Mouse (Mus musculus) midbrain, embryonic 15.5 days (tissue): Measurements from ENCODE around the gene Fcho2. TPM values are rescaled to one million over a fixed set of nuclear protein-coding genes. Genes with fewer than 3 reads are reported as not detected.

ENCODE experiments used
- ATAC-seq: fragments of 200-750 bp; cut with Nextera tagmentation; replicated peaks from 2 replicates; pipeline ENCODE4 v1.8.0; 2017; ENCODE audit warnings: moderate TSS enrichment
- H3K27ac ChIP-seq: fragments of 300-500 bp; sonication (generic); 2 replicates; pipeline ENCODE4 v1.5.1; 2015; ENCODE audit warnings: mild to moderate bottlenecking, inconsistent platforms
- H3K27me3 ChIP-seq: fragments of 300-500 bp; sonication (generic); replicated peaks from 2 replicates; pipeline ENCODE4 v1.6.1; 2015; ENCODE audit warnings: inconsistent platforms
- H3K36me3 ChIP-seq: fragments of 300-500 bp; sonication (generic); replicated peaks from 2 replicates; pipeline ENCODE4 v1.6.1; 2015; ENCODE audit warnings: inconsistent platforms
- H3K4me1 ChIP-seq: fragments of 300-500 bp; sonication (generic); 2 replicates; pipeline ENCODE4 v1.6.1; 2015; ENCODE audit warnings: inconsistent platforms
- H3K4me2 ChIP-seq: fragments of 300-500 bp; sonication (generic); 2 replicates; pipeline ENCODE4 v1.6.1; 2015; ENCODE audit warnings: inconsistent platforms, mild to moderate bottlenecking, moderate library complexity
- H3K4me3 ChIP-seq: fragments of 300-500 bp; sonication (generic); 2 replicates; pipeline ENCODE4 v1.5.1; 2015; ENCODE audit warnings: mild to moderate bottlenecking, inconsistent platforms
- H3K9ac ChIP-seq: fragments of 300-500 bp; sonication (generic); 2 replicates; pipeline ENCODE4 v1.6.1; 2015; ENCODE audit warnings: mild to moderate bottlenecking, inconsistent platforms
- H3K9me3 ChIP-seq: fragments of 300-500 bp; sonication (generic); 2 replicates; pipeline ENCODE4 v1.6.1; 2016; ENCODE audit warnings: inconsistent platforms
- WGBS: fragments of 180-500 bp; shearing (Covaris S2); methylation state at CpG from one replicate; pipeline ENCODE4 v1.1.7; 2015; ENCODE audit warnings: mixed read lengths; 5-methylcytosine and 5-hydroxymethylcytosine counted together
- polyA plus RNA-seq: library from polyadenylated mRNA; unstranded; fragments of >200 nt; fragmentation: Nextera tagmentation; extraction: Ambion mirVana; gene quantifications from 2 replicates; pipeline ENCODE4 v1.2.1, GENCODE M21; 2015

Fcho2 gene
- polyA plus RNA-seq, 1 experiment from 2014 or later = 26.1 TPM

DNA sequence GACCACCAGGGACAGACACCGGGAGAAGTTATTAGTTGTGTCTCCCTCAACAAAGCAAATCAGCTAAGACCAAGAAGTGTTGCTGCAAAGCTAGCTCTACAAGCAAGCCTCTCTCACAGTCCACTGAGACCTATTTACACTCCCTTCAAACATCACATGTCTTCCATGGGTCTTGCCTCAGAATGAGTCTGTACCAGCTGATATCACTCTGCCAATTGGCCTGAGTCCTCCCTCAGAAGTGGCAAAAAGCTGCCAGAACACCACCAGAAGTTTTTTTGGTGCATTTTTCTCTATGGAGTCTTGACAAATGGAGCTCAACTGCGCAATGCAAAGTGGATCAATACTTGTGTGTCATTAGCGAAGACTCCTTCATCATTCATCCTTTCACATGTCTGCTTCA, 19.7 kb downstream of the Fcho2 start:
- H3K4me1 ChIP-seq = no peaks in the 10 kb centered on the region
- 91% methylated on average over 3 of the region's 3 CpGs for WGBS
- H3K9ac ChIP-seq = no peak overlapping the region
- H3K27ac ChIP-seq = no peak overlapping the region
- peaks cover 14% of the 10 kb centered on the region for H3K36me3 ChIP-seq
- no peak overlapping the region for H3K4me3 ChIP-seq
- ATAC-seq = no peak
- no peak overlapping the region for H3K4me2 ChIP-seq
- 0 out of 2 replicates have a peak, but pooled peaks cover 2% of the 10 kb centered on the region for H3K9me3 ChIP-seq
- no peaks in the 10 kb centered on the region for H3K27me3 ChIP-seq

DNA sequence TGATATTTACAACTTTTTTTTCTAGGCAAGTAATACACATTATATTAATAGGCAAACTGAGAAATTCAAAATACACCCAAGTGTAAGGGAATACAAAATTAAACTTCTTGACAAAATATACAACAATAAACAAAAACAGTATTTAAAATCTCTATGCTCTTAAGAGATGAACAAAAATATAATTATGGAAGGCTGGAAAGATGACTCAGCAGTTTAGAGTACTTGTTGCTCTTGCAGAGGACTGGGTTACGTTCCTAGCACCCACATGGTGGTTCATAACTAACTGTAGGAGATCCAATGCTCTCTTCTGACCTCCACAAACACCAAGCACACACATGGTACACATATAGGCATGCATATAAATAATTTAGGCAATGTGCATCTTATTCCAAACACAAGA, 22.4 kb downstream of the Fcho2 start:
- Histone ChIP-seq H3K4me3 (no peak overlapping the region), H3K4me2 (no peak overlapping the region), H3K9me3 (no peaks in the 10 kb centered on the region), H3K9ac (no peak overlapping the region), H3K27ac (no peak overlapping the region), H3K4me1 (no peaks in the 10 kb centered on the region), H3K27me3 (no peaks in the 10 kb centered on the region), H3K36me3 (peaks cover 8% of the 10 kb centered on the region; the same call in 1 of the 2 replicates)
- WGBS = 98% methylated on average over 1 of the region's 1 CpGs
- no peak for ATAC-seq

DNA sequence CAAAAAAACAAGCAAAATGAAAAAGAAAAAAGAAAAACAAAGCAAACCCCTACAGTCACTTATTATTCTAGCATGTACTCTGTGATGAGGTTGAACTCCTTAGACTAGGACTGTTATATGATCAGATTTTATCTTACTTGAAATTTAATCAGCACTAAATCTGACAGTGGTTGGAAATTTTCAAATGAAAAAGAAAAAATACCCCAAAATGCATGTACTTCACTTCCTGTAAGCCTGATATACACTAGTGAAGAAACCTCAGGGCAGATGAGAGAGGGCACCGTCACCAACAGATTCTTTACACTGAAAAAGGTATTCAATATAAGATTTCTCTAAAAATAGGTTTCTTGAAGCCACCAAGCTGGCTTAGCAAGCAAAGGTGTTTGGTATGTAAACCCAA, 23.6 kb downstream of the Fcho2 start:
- no peaks in the 10 kb centered on the region for H3K4me1 ChIP-seq
- no peak overlapping the region for H3K27ac ChIP-seq
- no peaks in the 10 kb centered on the region for H3K27me3 ChIP-seq
- no peak overlapping the region for H3K4me2 ChIP-seq
- peaks cover 8% of the 10 kb centered on the region; the same call in 1 of the 2 replicates for H3K36me3 ChIP-seq
- WGBS = 98% methylated on average over 1 of the region's 1 CpGs
- H3K4me3 ChIP-seq = no peak overlapping the region
- no peak overlapping the region for H3K9ac ChIP-seq
- no peaks in the 10 kb centered on the region for H3K9me3 ChIP-seq
- ATAC-seq = no peak

DNA sequence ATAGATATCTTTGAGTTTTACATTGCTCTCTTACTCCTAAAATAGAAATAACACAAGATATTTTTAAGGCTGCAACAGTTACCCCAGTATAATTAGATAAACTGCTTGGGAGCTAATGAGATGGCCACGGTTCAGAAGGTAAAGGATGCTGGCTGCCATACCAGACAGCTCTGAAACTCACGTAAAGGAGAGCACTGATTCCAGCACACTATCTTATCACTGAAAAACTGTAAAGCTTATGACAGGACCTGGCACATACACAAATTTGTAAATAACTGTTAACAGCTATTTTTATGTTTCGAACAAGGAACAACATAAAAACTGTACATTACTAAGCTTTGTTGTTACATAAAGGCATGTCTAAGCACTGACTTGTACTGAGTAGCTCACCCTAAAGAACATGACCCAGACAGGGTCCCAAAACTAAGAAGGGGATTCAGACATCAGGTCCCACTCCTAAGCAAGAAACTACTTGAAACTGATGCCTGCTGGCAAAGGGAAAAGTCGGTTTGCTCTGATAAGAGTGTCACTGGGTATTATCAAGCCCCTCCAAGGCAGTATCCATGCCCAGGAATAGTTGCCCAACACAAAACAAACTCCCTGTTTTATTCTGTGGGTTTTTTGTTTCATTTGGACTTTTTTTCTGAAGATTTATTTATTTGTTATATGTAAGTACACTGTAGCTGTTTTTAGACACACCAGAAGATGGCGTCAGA, 28.1 kb downstream of the Fcho2 start:
- Histone ChIP-seq H3K9ac (no peak overlapping the region), H3K4me2 (no peak overlapping the region), H3K9me3 (no peaks in the 10 kb centered on the region), H3K27ac (no peak overlapping the region), H3K4me3 (no peak overlapping the region), H3K27me3 (no peaks in the 10 kb centered on the region), H3K4me1 (no peaks in the 10 kb centered on the region), H3K36me3 (peaks cover 7% of the 10 kb centered on the region; the same call in 1 of the 2 replicates)
- ATAC-seq = no peak
- 97% methylated on average over 5 of the region's 5 CpGs for WGBS

DNA sequence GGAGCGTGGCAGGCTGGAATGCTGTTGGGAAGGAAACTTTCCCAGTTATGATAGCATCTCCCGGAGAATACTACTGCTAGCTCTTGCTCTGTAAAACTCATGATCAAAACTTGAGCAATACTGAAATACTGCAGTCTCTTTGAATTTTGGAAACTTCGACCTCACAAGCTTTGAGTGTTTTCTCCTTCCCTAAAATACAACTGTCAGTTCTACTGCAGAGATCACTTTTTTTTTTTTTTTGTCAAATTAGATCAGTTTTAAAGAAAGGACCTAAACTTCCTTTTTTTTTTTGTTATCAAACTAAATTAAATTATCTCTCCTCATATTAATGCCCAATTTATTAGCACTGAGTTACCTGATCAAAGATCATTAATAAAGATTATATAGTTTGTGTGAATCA, 37.3 kb downstream of the Fcho2 start:
- Histone ChIP-seq H3K36me3 (peaks cover 5% of the 10 kb centered on the region; the same call in 1 of the 2 replicates), H3K4me1 (no peaks in the 10 kb centered on the region), H3K4me3 (no peak overlapping the region), H3K9me3 (no peaks in the 10 kb centered on the region), H3K27ac (no peak overlapping the region), H3K4me2 (no peak overlapping the region), H3K9ac (no peak overlapping the region), H3K27me3 (no peaks in the 10 kb centered on the region)
- ATAC-seq = no peak
- WGBS = 97% methylated on average over 3 of the region's 3 CpGs

DNA sequence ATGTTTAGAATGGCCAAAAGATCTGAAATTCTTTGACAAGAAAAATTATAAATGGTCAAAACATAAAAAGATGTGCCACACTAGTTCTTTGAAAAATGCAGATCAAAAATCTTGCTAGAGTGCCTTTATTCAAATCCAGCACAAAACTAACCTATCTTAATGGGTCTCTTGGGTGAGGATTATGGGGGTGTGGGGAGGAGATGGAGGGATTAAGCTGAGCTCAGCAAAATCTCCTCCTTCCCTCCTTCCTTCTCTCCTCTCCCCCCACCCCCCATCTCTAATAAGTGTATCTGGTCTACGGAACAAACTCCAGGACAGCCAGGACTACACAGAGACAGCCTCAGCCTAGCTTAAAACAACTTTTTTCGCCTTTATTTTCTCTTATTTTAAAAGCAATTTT, 43.8 kb downstream of the Fcho2 start:
- H3K36me3 ChIP-seq = peaks cover 3% of the 10 kb centered on the region; the same call in 1 of the 2 replicates
- peaks cover 3% of the 10 kb centered on the region; the same call in 1 of the 2 replicates for H3K4me1 ChIP-seq
- 72% methylated on average over 2 of the region's 2 CpGs for WGBS
- no peak overlapping the region for H3K27ac ChIP-seq
- no peak for ATAC-seq
- no peaks in the 10 kb centered on the region for H3K9me3 ChIP-seq
- no peaks in the 10 kb centered on the region for H3K27me3 ChIP-seq
- no peak overlapping the region for H3K4me3 ChIP-seq
- no peak overlapping the region for H3K9ac ChIP-seq
- H3K4me2 ChIP-seq = no peak overlapping the region

DNA sequence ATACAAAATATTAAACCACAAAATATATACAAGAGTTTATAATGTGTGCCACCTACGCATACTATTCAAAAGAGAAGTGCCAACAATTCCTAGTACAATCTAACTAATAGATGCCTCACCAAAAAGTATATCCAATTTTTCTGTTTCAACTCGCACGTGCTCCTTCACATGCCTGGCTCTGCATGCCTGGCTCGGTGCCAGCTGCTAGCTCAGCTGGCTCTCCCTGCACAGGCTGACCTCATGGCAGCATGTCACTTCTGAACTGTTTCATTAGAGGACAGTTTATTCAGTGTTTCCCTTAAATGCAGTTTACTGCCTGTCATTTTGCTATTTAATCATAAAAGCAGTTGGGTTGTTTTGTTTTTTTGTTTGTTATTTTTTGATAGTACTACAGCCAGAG, 46.9 kb downstream of the Fcho2 start:
- no peak overlapping the region for H3K4me2 ChIP-seq
- H3K27ac ChIP-seq = no peak overlapping the region
- no peaks in the 10 kb centered on the region for H3K36me3 ChIP-seq
- ATAC-seq = no peak
- WGBS = 38% methylated on average over 4 of the region's 4 CpGs
- no peak overlapping the region for H3K4me3 ChIP-seq
- peaks cover 3% of the 10 kb centered on the region; the same call in 1 of the 2 replicates for H3K4me1 ChIP-seq
- H3K9ac ChIP-seq = no peak overlapping the region
- H3K27me3 ChIP-seq = no peaks in the 10 kb centered on the region
- no peaks in the 10 kb centered on the region for H3K9me3 ChIP-seq

DNA sequence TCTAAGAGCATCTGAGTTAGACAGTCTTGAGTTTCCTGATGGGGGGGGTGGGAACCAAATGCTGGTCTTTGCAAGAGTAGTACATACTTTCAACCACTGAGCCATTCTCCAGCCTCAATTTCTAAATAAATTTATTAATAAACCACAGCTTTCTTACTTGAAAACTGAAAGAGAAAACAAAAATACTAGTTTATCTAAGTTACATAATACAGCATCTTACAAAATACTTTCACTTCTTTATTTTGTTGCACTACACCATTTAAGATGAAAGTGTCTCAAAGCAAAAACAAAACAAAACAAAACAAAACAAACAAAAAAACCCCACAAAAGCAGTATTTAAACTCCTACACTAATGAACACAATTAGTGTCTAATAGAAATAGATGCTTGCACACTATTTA, 53.5 kb downstream of the Fcho2 start:
- H3K36me3 ChIP-seq = no peaks in the 10 kb centered on the region
- no peak overlapping the region for H3K9ac ChIP-seq
- no peaks in the 10 kb centered on the region for H3K9me3 ChIP-seq
- no peak overlapping the region for H3K4me3 ChIP-seq
- no peaks in the 10 kb centered on the region for H3K4me1 ChIP-seq
- ATAC-seq = no peak
- H3K4me2 ChIP-seq = no peak overlapping the region
- no peak overlapping the region for H3K27ac ChIP-seq
- no peaks in the 10 kb centered on the region for H3K27me3 ChIP-seq

DNA sequence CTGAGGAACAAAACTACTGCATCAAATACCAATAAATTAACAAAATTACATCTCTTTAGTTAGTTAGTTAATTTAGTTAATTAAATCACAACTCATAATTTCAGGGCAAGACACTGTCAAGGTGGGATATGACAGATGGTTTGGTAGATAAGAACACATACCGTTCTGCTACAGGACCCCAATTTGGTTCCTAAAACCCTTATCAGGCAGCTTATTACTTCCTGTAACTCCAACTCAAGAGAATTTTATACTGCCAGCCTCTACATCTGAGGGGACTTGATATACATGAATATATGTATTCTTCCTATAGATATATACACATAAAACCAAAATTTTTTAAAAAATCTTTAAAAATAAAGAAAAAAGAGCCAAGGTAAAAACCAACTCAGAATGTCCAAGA, 59.4 kb downstream of the Fcho2 start:
- no peak overlapping the region for H3K4me2 ChIP-seq
- H3K4me1 ChIP-seq = no peaks in the 10 kb centered on the region
- H3K36me3 ChIP-seq = no peaks in the 10 kb centered on the region
- H3K9ac ChIP-seq = no peak overlapping the region
- H3K4me3 ChIP-seq = no peak overlapping the region
- WGBS = 83% methylated on average over 1 of the region's 1 CpGs
- no peaks in the 10 kb centered on the region for H3K9me3 ChIP-seq
- no peak overlapping the region for H3K27ac ChIP-seq
- H3K27me3 ChIP-seq = no peaks in the 10 kb centered on the region
- no peak for ATAC-seq

DNA sequence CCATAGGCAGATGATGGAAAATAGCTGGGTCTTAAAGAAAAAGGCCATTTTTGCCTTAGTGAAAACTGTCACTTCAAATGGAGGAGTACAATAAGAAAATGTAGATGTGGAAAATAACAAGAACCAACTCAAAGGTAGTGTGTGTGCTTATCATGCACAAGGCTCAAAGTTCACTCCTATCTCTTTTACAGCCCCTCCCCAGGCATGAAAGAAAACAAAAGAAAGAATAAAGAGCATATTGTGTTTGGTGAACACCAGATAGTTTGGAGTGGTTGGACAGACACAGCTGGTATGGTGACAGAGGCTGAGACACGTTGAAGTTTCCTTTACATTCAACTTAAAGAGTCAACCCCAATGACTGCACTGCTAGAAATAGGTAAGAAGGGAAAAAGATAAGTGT, 70.6 kb downstream of the Fcho2 start:
- Histone ChIP-seq H3K9me3 (no peaks in the 10 kb centered on the region), H3K4me1 (no peaks in the 10 kb centered on the region), H3K4me2 (no peak overlapping the region), H3K27me3 (no peaks in the 10 kb centered on the region), H3K9ac (no peak overlapping the region), H3K4me3 (no peak overlapping the region), H3K36me3 (peaks cover 19% of the 10 kb centered on the region), H3K27ac (no peak overlapping the region)
- 65% methylated on average over 1 of the region's 1 CpGs for WGBS
- ATAC-seq = no peak

DNA sequence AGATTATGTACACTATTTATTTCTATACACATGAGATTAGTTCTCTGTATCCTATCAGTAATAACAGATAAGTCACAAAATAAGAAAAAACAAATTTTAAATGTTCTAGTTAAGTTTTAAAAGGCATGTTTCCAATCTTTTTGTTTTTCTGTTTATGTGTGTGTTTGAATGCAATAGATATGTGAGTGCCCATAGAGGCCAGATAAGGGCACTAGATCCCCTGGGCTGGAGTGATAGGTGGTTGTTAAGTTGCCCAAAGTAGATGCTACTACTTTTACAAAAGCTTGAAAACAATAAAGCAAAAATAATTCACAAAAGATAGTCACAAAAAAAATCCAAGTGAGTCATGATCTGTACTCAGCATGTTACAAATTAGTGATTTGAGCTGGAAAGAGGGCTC, 71.4 kb downstream of the Fcho2 start:
- Histone ChIP-seq H3K4me3 (no peak overlapping the region), H3K27ac (no peak overlapping the region), H3K9ac (no peak overlapping the region), H3K36me3 (peaks cover 19% of the 10 kb centered on the region), H3K4me1 (no peaks in the 10 kb centered on the region), H3K9me3 (no peaks in the 10 kb centered on the region), H3K27me3 (no peaks in the 10 kb centered on the region), H3K4me2 (no peak overlapping the region)
- no peak for ATAC-seq

DNA sequence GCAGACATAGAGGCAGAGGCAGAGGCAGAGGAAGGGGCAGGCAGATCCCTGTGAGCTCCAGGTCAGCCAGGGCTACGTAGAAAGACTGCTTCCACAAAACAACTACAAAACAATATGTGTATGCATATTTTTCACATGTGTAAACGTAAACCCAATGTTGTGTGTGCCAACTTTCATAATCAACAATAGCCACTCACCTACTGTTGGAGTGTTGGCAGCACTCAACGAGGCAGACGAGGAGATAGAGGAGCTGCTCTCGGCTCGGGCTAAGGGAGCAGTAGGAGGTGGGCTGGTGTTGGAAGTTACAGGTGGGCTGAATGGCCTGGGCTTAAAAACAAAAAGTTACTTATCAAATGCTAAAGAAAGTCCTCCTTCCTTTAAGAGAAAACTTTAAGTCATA, 72.0 kb downstream of the Fcho2 start:
- no peak overlapping the region for H3K4me2 ChIP-seq
- H3K4me3 ChIP-seq = no peak overlapping the region
- no peak overlapping the region for H3K27ac ChIP-seq
- H3K9ac ChIP-seq = no peak overlapping the region
- no peaks in the 10 kb centered on the region for H3K4me1 ChIP-seq
- no peaks in the 10 kb centered on the region for H3K9me3 ChIP-seq
- no peak for ATAC-seq
- no peaks in the 10 kb centered on the region for H3K27me3 ChIP-seq
- WGBS = 93% methylated on average over 6 of the region's 6 CpGs
- H3K36me3 ChIP-seq = peaks cover 19% of the 10 kb centered on the region

DNA sequence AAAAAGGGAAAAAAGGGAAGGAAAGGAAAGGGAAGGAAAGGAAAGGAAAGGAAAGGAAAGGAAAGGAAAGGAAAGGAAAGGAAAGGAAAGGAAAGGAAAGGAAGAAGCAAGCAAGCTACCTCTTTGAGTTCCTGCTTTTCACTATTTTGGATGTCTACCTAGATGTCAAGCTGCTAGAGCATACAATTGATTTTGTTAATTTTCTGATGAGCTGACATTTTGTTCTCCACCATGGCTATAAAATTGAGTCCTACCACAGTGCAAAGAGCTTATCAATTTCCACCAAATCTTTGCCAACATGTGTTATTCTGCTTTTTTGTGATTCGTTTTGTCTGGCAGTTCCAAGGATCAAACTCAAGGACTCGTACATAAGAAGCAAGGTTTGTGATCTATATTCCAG, 77.0 kb downstream of the Fcho2 start:
- WGBS = 94% methylated on average over 2 of the region's 2 CpGs
- Histone ChIP-seq H3K4me2 (no peak overlapping the region), H3K36me3 (peaks cover 6% of the 10 kb centered on the region; the same call in 1 of the 2 replicates), H3K4me3 (no peak overlapping the region), H3K9ac (no peak overlapping the region), H3K9me3 (no peaks in the 10 kb centered on the region), H3K27ac (no peak overlapping the region), H3K27me3 (no peaks in the 10 kb centered on the region), H3K4me1 (no peaks in the 10 kb centered on the region)
- no peak for ATAC-seq
